Comparison of ENCODE assay signal across 8 mouse cellular contexts in the genomic region with DNA sequence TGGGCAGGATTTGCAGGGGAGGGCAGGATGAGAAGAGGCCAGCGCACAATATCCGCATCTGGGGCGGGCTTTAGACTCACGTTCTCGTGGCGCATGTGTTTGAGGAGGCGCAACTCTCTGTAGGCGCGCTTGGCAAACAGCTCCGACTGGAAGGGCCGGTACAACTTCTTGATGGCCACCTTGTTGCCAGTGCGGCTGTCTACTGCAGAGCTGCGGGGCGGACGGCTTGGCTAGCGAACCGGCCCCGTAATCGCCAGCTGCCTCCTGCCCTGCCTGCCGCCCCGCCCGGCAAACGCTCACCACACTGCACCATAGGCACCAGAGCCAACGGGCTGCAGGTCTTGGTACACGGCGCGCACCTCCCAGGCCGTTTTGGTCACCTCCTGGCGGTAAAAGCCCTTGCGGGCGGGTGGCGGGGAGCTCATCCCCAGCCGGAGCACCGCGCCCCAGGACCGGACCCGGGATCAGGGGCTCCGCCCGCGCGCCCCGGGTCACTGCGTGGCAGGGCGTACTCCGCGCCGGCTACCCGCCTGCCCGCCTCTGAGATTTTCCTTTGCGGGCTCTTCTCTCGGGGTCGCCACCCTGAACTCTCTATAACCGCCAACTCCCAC. TPM values are rescaled to one million over a fixed set of nuclear protein-coding genes. Genes with fewer than 3 reads are reported as not detected.
DNase-seq lines count a peak whose midpoint lies in the region; ATAC-seq and TF ChIP-seq lines count a peak whose summit lies in the region.

No protein-coding gene starts in this region.

- H3K4me2 ChIP-seq in embryonic facial prominence, embryonic 12.5 days (replicated peaks), result peak overlapping the region; percentile 92
- peak overlapping the region; percentile 98 for H3K4me2 ChIP-seq in heart, embryonic 12.5 days
- H3K4me2 ChIP-seq in kidney, embryonic 16.5 days (replicated peaks; ENCODE audit: low read depth, low read length), result peak overlapping the region; percentile 96
- H3K4me2 ChIP-seq in lung, embryonic 15.5 days, result peak overlapping the region; percentile 89

- peak overlapping the region; percentile 15; the same call in 1 of the 2 replicates for H3K4me3 ChIP-seq in thymus, adult 2 months (ENCODE audit: control insufficient read depth, insufficient read depth, low read length)
- H3K4me3 ChIP-seq in embryonic facial prominence, embryonic 12.5 days, result peak overlapping the region; percentile 46
- peak overlapping the region; percentile 75 for H3K4me3 ChIP-seq in heart, embryonic 12.5 days
- H3K4me3 ChIP-seq in kidney, embryonic 16.5 days (ENCODE audit: low read length), result peak overlapping the region; percentile 62
- peak overlapping the region; percentile 55 for H3K4me3 ChIP-seq in lung, embryonic 15.5 days

- TF ChIP-seq POLR2A in thymus, adult 2 months (IDR thresholded peaks at IDR 0.05; ENCODE audit: control insufficient read depth, extremely low read depth, insufficient read depth, low read length, poor library complexity), result no peak

- H3K9me3 ChIP-seq in embryonic facial prominence, embryonic 12.5 days, result no peaks in the 10 kb centered on the region
- no peaks in the 10 kb centered on the region for H3K9me3 ChIP-seq in heart, embryonic 12.5 days (replicated peaks)
- H3K9me3 ChIP-seq in kidney, embryonic 16.5 days (ENCODE audit: low read length), result no peaks in the 10 kb centered on the region
- no peaks in the 10 kb centered on the region for H3K9me3 ChIP-seq in lung, embryonic 15.5 days

- no peak for DNase-seq in thymus, adult 2 months
- DNase-seq in thymus, postnatal 0 days (ENCODE audit: low spot score), result no peak
- DNase-seq in right cerebral cortex, postnatal 25 days, result peak; percentile 80
- no peak for DNase-seq in spleen, postnatal 36 days (ENCODE audit: low spot score in 2 of 2)

- H3K9ac ChIP-seq in embryonic facial prominence, embryonic 12.5 days, result peak overlapping the region; percentile 66
- H3K9ac ChIP-seq in heart, embryonic 12.5 days, result peak overlapping the region; percentile 75
- peak overlapping the region; percentile 68 for H3K9ac ChIP-seq in kidney, embryonic 16.5 days (replicated peaks; ENCODE audit: low read length)
- H3K9ac ChIP-seq in lung, embryonic 15.5 days, result peak overlapping the region; percentile 43

- 0 out of 2 replicates have a peak, but pooled peaks have one; percentile 1 for ATAC-seq in embryonic facial prominence, embryonic 12.5 days (ENCODE audit: insufficient number of reproducible peaks, insufficient read depth, low FRiP score, low TSS enrichment)
- ATAC-seq in heart, embryonic 12.5 days (ENCODE audit: insufficient number of reproducible peaks, low FRiP score), result peak; percentile 20
- ATAC-seq in kidney, embryonic 16.5 days (ENCODE audit: low FRiP score, low TSS enrichment), result peak; percentile 25; the same call in 1 of the 2 replicates
- ATAC-seq in lung, embryonic 15.5 days (ENCODE audit: borderline replicate concordance, extremely low read depth, low FRiP score, low TSS enrichment), result peak; percentile 35; the same call in 1 of the 2 replicates

- no peaks in the 10 kb centered on the region for H3K36me3 ChIP-seq in thymus, adult 2 months (ENCODE audit: control insufficient read depth, insufficient read depth, low read length)
- no peaks in the 10 kb centered on the region for H3K36me3 ChIP-seq in embryonic facial prominence, embryonic 12.5 days
- peaks cover 2% of the 10 kb centered on the region; the same call in 1 of the 2 replicates for H3K36me3 ChIP-seq in heart, embryonic 12.5 days
- no peaks in the 10 kb centered on the region for H3K36me3 ChIP-seq in kidney, embryonic 16.5 days (ENCODE audit: insufficient read depth, low read length)
- no peaks in the 10 kb centered on the region for H3K36me3 ChIP-seq in lung, embryonic 15.5 days

- peaks cover 19% of the 10 kb centered on the region; the same call in 1 of the 2 replicates for H3K27me3 ChIP-seq in thymus, adult 2 months (ENCODE audit: control insufficient read depth, insufficient read depth, low read length)
- H3K27me3 ChIP-seq in embryonic facial prominence, embryonic 12.5 days, result peaks cover 62% of the 10 kb centered on the region
- peaks cover 53% of the 10 kb centered on the region for H3K27me3 ChIP-seq in heart, embryonic 12.5 days (replicated peaks)
- H3K27me3 ChIP-seq in kidney, embryonic 16.5 days (ENCODE audit: insufficient read depth, low read length), result peaks cover 14% of the 10 kb centered on the region
- peaks cover 46% of the 10 kb centered on the region for H3K27me3 ChIP-seq in lung, embryonic 15.5 days

- peaks cover 9% of the 10 kb centered on the region for H3K4me1 ChIP-seq in thymus, adult 2 months (replicated peaks; ENCODE audit: control insufficient read depth, insufficient read depth, low read length)
- H3K4me1 ChIP-seq in embryonic facial prominence, embryonic 12.5 days, result peaks cover 19% of the 10 kb centered on the region; the same call in 1 of the 2 replicates
- peaks cover 38% of the 10 kb centered on the region for H3K4me1 ChIP-seq in heart, embryonic 12.5 days (replicated peaks)
- H3K4me1 ChIP-seq in kidney, embryonic 16.5 days (ENCODE audit: insufficient read depth, low read length), result peaks cover 27% of the 10 kb centered on the region
- H3K4me1 ChIP-seq in lung, embryonic 15.5 days, result peaks cover 21% of the 10 kb centered on the region

- WGBS in thymus, adult 2 months, result 2% methylated on average over 53 of the region's 53 CpGs
- under 1% methylated on average over 53 of the region's 53 CpGs for WGBS in embryonic facial prominence, embryonic 12.5 days
- WGBS in heart, embryonic 12.5 days, result under 1% methylated on average over 53 of the region's 53 CpGs
- WGBS in kidney, embryonic 16.5 days, result under 1% methylated on average over 53 of the region's 53 CpGs
- WGBS in lung, embryonic 15.5 days, result under 1% methylated on average over 53 of the region's 53 CpGs

- H3K27ac ChIP-seq in thymus, adult 2 months (ENCODE audit: control insufficient read depth, insufficient read depth, low read length), result no peak overlapping the region
- no peak overlapping the region for H3K27ac ChIP-seq in embryonic facial prominence, embryonic 12.5 days
- H3K27ac ChIP-seq in heart, embryonic 12.5 days (ENCODE audit: poor library complexity, severe bottlenecking), result peak overlapping the region; percentile 7; the same call in 1 of the 2 replicates
- H3K27ac ChIP-seq in kidney, embryonic 16.5 days (ENCODE audit: low read length), result peak overlapping the region; percentile 31
- H3K27ac ChIP-seq in lung, embryonic 15.5 days, result 0 out of 2 replicates have a peak overlapping the region, but pooled peaks have one; percentile 13

- TF ChIP-seq CTCF in thymus, adult 2 months (IDR thresholded peaks at IDR 0.05; ENCODE audit: borderline replicate concordance, control insufficient read depth, extremely low read depth, insufficient read depth, low read length, poor library complexity), result no peak

RNA-seq across cellular contexts. Expression of gene Mapk12, which starts 0.3 kb away (rescaled TPM):
- polyA plus RNA-seq in thymus, adult 2 months (2012; rRNA removed), result 2.9 and 3.1 TPM in 2 replicates
- polyA plus RNA-seq in thymus, postnatal 0 days (2015; fragmentation: Nextera tagmentation; extraction: Ambion mirVana), result 1.2 TPM in 2 replicates
- polyA plus RNA-seq in embryonic facial prominence, embryonic 12.5 days (2016; fragmentation: Nextera tagmentation; extraction: Ambion mirVana), result 7.5 and 7.6 TPM in 2 replicates
- polyA plus RNA-seq in heart, embryonic 12.5 days (2016; fragmentation: Nextera tagmentation; extraction: Ambion mirVana), result 19.9 and 20.1 TPM in 2 replicates
- 15.5 and 16.2 TPM in 2 replicates for polyA plus RNA-seq in kidney, embryonic 16.5 days (2015; fragmentation: Nextera tagmentation; extraction: Ambion mirVana)
- 12.5 and 13.4 TPM in 2 replicates for polyA plus RNA-seq in lung, embryonic 15.5 days (2015; fragmentation: Nextera tagmentation; extraction: Ambion mirVana)

RNA-seq across cellular contexts. Expression of gene Mapk11, which starts 9.3 kb away (rescaled TPM):
- polyA plus RNA-seq in thymus, adult 2 months (2012; rRNA removed), result 27.3 and 28.6 TPM in 2 replicates
- 4.9 and 5.6 TPM in 2 replicates for polyA plus RNA-seq in thymus, postnatal 0 days (2015; fragmentation: Nextera tagmentation; extraction: Ambion mirVana)
- polyA plus RNA-seq in embryonic facial prominence, embryonic 12.5 days (2016; fragmentation: Nextera tagmentation; extraction: Ambion mirVana), result 14.0 and 16.4 TPM in 2 replicates
- 3.7 and 4.6 TPM in 2 replicates for polyA plus RNA-seq in heart, embryonic 12.5 days (2016; fragmentation: Nextera tagmentation; extraction: Ambion mirVana)
- polyA plus RNA-seq in kidney, embryonic 16.5 days (2015; fragmentation: Nextera tagmentation; extraction: Ambion mirVana), result 16.0 and 16.4 TPM in 2 replicates
- polyA plus RNA-seq in lung, embryonic 15.5 days (2015; fragmentation: Nextera tagmentation; extraction: Ambion mirVana), result 10.0 and 12.6 TPM in 2 replicates

RNA-seq across cellular contexts. Expression of gene Hdac10, which starts 11.7 kb away (rescaled TPM):
- polyA plus RNA-seq in thymus, adult 2 months (2012; rRNA removed), result 82.9 and 94.4 TPM in 2 replicates
- polyA plus RNA-seq in thymus, postnatal 0 days (2015; fragmentation: Nextera tagmentation; extraction: Ambion mirVana), result 16.4 and 17.7 TPM in 2 replicates
- polyA plus RNA-seq in embryonic facial prominence, embryonic 12.5 days (2016; fragmentation: Nextera tagmentation; extraction: Ambion mirVana), result 20.1 and 21.6 TPM in 2 replicates
- polyA plus RNA-seq in heart, embryonic 12.5 days (2016; fragmentation: Nextera tagmentation; extraction: Ambion mirVana), result 12.7 and 13.4 TPM in 2 replicates
- 23.4 and 25.8 TPM in 2 replicates for polyA plus RNA-seq in kidney, embryonic 16.5 days (2015; fragmentation: Nextera tagmentation; extraction: Ambion mirVana)
- 21.7 and 24.3 TPM in 2 replicates for polyA plus RNA-seq in lung, embryonic 15.5 days (2015; fragmentation: Nextera tagmentation; extraction: Ambion mirVana)

RNA-seq across cellular contexts. Expression of gene Tubgcp6, which starts 17.2 kb away (rescaled TPM):
- 97.4 and 98.9 TPM in 2 replicates for polyA plus RNA-seq in thymus, adult 2 months (2012; rRNA removed)
- polyA plus RNA-seq in thymus, postnatal 0 days (2015; fragmentation: Nextera tagmentation; extraction: Ambion mirVana), result 9.8 and 12.5 TPM in 2 replicates
- polyA plus RNA-seq in embryonic facial prominence, embryonic 12.5 days (2016; fragmentation: Nextera tagmentation; extraction: Ambion mirVana), result 20.7 and 23.8 TPM in 2 replicates
- polyA plus RNA-seq in heart, embryonic 12.5 days (2016; fragmentation: Nextera tagmentation; extraction: Ambion mirVana), result 13.7 and 15.8 TPM in 2 replicates
- 14.7 and 17.8 TPM in 2 replicates for polyA plus RNA-seq in kidney, embryonic 16.5 days (2015; fragmentation: Nextera tagmentation; extraction: Ambion mirVana)
- polyA plus RNA-seq in lung, embryonic 15.5 days (2015; fragmentation: Nextera tagmentation; extraction: Ambion mirVana), result 14.5 and 15.4 TPM in 2 replicates

RNA-seq across cellular contexts. Expression of gene Plxnb2, which starts 40.4 kb away (rescaled TPM):
- 42.8 and 54.6 TPM in 2 replicates for polyA plus RNA-seq in thymus, adult 2 months (2012; rRNA removed)
- polyA plus RNA-seq in thymus, postnatal 0 days (2015; fragmentation: Nextera tagmentation; extraction: Ambion mirVana), result 19.0 and 19.4 TPM in 2 replicates
- 169 and 182 TPM in 2 replicates for polyA plus RNA-seq in embryonic facial prominence, embryonic 12.5 days (2016; fragmentation: Nextera tagmentation; extraction: Ambion mirVana)
- polyA plus RNA-seq in heart, embryonic 12.5 days (2016; fragmentation: Nextera tagmentation; extraction: Ambion mirVana), result 124 and 130 TPM in 2 replicates
- polyA plus RNA-seq in kidney, embryonic 16.5 days (2015; fragmentation: Nextera tagmentation; extraction: Ambion mirVana), result 184 and 188 TPM in 2 replicates
- 123 and 128 TPM in 2 replicates for polyA plus RNA-seq in lung, embryonic 15.5 days (2015; fragmentation: Nextera tagmentation; extraction: Ambion mirVana)

Comparison
In these comparisons a context has a peak if more than half of its experiments do, and no peak if none do; other contexts are left out.
1. H3K27ac ChIP-seq: peak in heart, embryonic 12.5 days (single experiment), kidney, embryonic 16.5 days (single experiment) and lung, embryonic 15.5 days (single experiment); none in thymus, adult 2 months (single experiment) and embryonic facial prominence, embryonic 12.5 days (single experiment).
2. H3K4me3 ChIP-seq: peak in every context shown above with its lines; median percentile 75 in heart, embryonic 12.5 days; 62 in kidney, embryonic 16.5 days; 55 in lung, embryonic 15.5 days; 46 in embryonic facial prominence, embryonic 12.5 days; 15 in thymus, adult 2 months.
3. Peak in every context shown above with its lines, with median percentiles within 50 percentile points of each other: ATAC-seq, H3K4me2 ChIP-seq and H3K9ac ChIP-seq.